Mouse (Mus musculus) brown adipose tissue, adult 24 weeks (tissue): ENCODE data around the gene Usp49. TPM values are rescaled to one million over a fixed set of nuclear protein-coding genes. Genes with fewer than 3 reads are reported as not detected.

ENCODE experiments used
- H3K27ac ChIP-seq: fragments of 200-500 bp; replicated peaks from 2 replicates; pipeline ENCODE4 v1.5.1; 2012; ENCODE audit warnings: low read depth, mild to moderate bottlenecking, low read length
- H3K4me1 ChIP-seq: fragments of 200-500 bp; 2 replicates; pipeline ENCODE4 v1.6.1; 2012; ENCODE audit warnings: low read length, mixed read lengths; ENCODE audit not compliant: control insufficient read depth, insufficient read depth, insufficient read length
- H3K4me3 ChIP-seq: fragments of 200-500 bp; 2 replicates; pipeline ENCODE4 v1.5.1; 2012; ENCODE audit warnings: low read depth, mild to moderate bottlenecking, low read length, moderate library complexity; ENCODE audit not compliant: insufficient read depth
- polyA plus RNA-seq: library from polyadenylated mRNA; stranded (reverse); fragments of >200 nt; gene quantifications from 2 replicates; pipeline ENCODE4 v1.2.4, GENCODE M21; 2012; ENCODE audit not compliant: missing spikeins, insufficient read depth, insufficient read length

The Usp49 gene
- 2.1 and 3.3 TPM in 2 replicates for polyA plus RNA-seq

GRCm38 (mm10) chr17:47630678-47631065, at the start of gene Usp49:
Usp49 (plus strand) TSS chr17:47630690.
- Histone ChIP-seq H3K4me3 (peak within 1 kb of the TSS; percentile 83), H3K27ac (peak within 1 kb of the TSS; percentile 18; the same call in 1 of the 2 replicates), H3K4me1 (peaks cover 3% of the 10 kb centered on the region; the same call in 1 of the 2 replicates)

GRCm38 (mm10) chr17:47580962-47581361, 49.5 kb upstream of the Usp49 start:
- Histone ChIP-seq H3K4me3 (no peak overlapping the region), H3K27ac (no peak overlapping the region), H3K4me1 (no peaks in the 10 kb centered on the region)

GRCm38 (mm10) chr17:47588517-47588916, 42.0 kb upstream of the Usp49 start:
- H3K4me3 ChIP-seq: no peak overlapping the region
- no peak overlapping the region for H3K27ac ChIP-seq

GRCm38 (mm10) chr17:47591073-47591472, 39.4 kb upstream of the Usp49 start:
- peaks cover 5% of the 10 kb centered on the region; the same call in 1 of the 2 replicates for H3K4me1 ChIP-seq
- no peak overlapping the region for H3K4me3 ChIP-seq
- no peak overlapping the region for H3K27ac ChIP-seq

More at GRCm38 (mm10) chr17:47588517-47588916, 42.0 kb upstream of the Usp49 start:
- H3K4me1 ChIP-seq: no peaks in the 10 kb centered on the region

GRCm38 (mm10) chr17:47593215-47593853, 37.2 kb upstream of the Usp49 start:
- Histone ChIP-seq H3K27ac (peak overlapping the region; percentile 97), H3K4me1 (peaks cover 14% of the 10 kb centered on the region)

GRCm38 (mm10) chr17:47593854-47594182, 36.7 kb upstream of the Usp49 start:
- peak overlapping the region; percentile 92 for H3K4me3 ChIP-seq
- H3K4me1 ChIP-seq: peaks cover 14% of the 10 kb centered on the region
- H3K27ac ChIP-seq: peak overlapping the region; percentile 97

More at GRCm38 (mm10) chr17:47593215-47593853, 37.2 kb upstream of the Usp49 start:
- H3K4me3 ChIP-seq: peak overlapping the region; percentile 92

GRCm38 (mm10) chr17:47594183-47594968, 36.1 kb upstream of the Usp49 start:
- Histone ChIP-seq H3K4me1 (peaks cover 14% of the 10 kb centered on the region), H3K27ac (peak overlapping the region; percentile 97), H3K4me3 (peak overlapping the region; percentile 92)

- Histone ChIP-seq H3K27ac (peak overlapping the region; percentile 90), H3K4me1 (peaks cover 14% of the 10 kb centered on the region)
Observed at GRCm38 (mm10) chr17:47594969-47595247, 35.6 kb upstream of the Usp49 start.

GRCm38 (mm10) chr17:47595248-47596161, 35.0 kb upstream of the Usp49 start:
- peaks cover 14% of the 10 kb centered on the region for H3K4me1 ChIP-seq
- H3K4me3 ChIP-seq: peak overlapping the region; percentile 58

More at GRCm38 (mm10) chr17:47594969-47595247, 35.6 kb upstream of the Usp49 start:
- H3K4me3 ChIP-seq: peak overlapping the region; percentile 92

GRCm38 (mm10) chr17:47596162-47596838, 34.2 kb upstream of the Usp49 start:
- Histone ChIP-seq H3K27ac (peak overlapping the region; percentile 90), H3K4me1 (peaks cover 14% of the 10 kb centered on the region), H3K4me3 (peak overlapping the region; percentile 58)

More at GRCm38 (mm10) chr17:47595248-47596161, 35.0 kb upstream of the Usp49 start:
- peak overlapping the region; percentile 90 for H3K27ac ChIP-seq

- Histone ChIP-seq H3K4me3 (peak overlapping the region; percentile 3), H3K4me1 (peaks cover 14% of the 10 kb centered on the region), H3K27ac (peak overlapping the region; percentile 90)
Observed at GRCm38 (mm10) chr17:47596839-47597164, 33.7 kb upstream of the Usp49 start.

GRCm38 (mm10) chr17:47597261-47597660, 33.2 kb upstream of the Usp49 start:
- peak overlapping the region; percentile 90 for H3K27ac ChIP-seq
- peak overlapping the region; percentile 3; the same call in 1 of the 2 replicates for H3K4me3 ChIP-seq
- H3K4me1 ChIP-seq: peaks cover 14% of the 10 kb centered on the region

- peak overlapping the region; percentile 90; the same call in 1 of the 2 replicates for H3K27ac ChIP-seq
- H3K4me3 ChIP-seq: no peak overlapping the region
- peaks cover 14% of the 10 kb centered on the region for H3K4me1 ChIP-seq
Observed at GRCm38 (mm10) chr17:47597838-47598579, 32.5 kb upstream of the Usp49 start.
